Mouse (Mus musculus) frontal cortex, postnatal 25 days (tissue): ENCODE results near the gene Fkbp2.
"Not testable (repeated sequence)": the region's sequence is repeated elsewhere in the genome, so short reads cannot be mapped to it uniquely, and the experiment has no call there.

Experiments used
- DNase-seq, 2 experiments: peaks; one replicate each; pipeline ENCODE4 v3.0.0; 2022; ENCODE audit warnings: low spot score in 2 of 2

Gene Fkbp2

DNA sequence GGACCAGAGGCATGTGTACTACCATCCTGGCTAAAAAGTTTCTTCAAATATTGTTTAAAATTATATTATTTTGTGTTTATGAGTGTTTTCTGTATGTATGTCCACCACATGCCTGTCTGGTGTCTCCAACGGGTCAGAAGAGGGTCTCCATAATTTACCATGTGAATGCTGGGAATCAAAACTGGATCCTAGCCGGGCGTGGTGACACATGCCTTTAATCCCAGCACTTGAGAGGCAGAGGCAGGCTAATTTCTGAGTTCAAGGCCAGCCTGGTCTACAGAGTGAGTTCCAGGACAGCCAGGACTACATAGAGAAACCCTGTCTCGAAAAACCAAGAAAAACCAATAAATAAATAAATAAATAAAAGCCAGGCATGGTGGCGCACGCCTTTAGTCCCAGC, 10.9 kb upstream of the Fkbp2 start:
- not testable (repeated sequence) for DNase-seq

DNA sequence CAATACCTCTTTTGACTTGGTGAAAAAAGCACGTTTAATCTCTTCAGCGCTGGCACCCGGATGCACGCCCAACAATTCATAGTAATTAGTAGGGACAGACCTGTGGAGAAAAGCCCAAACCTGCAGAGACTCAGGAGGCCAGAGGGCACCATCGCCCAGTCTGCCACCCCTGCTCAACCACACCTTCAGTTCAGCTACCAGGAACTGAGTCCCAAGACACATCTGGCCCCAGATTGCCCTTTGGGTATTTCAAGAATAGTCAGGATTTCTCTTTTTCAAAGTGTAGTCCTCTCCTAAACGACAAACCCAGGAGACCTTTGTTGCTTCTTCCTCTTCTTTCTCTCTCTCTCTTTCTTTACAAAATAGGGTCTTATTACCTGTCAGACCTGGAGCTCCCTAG, 10.4 kb upstream of the Fkbp2 start:
- no peak for DNase-seq

GRCm38 (mm10) chr19:6989251-6989650, 8.9 kb upstream of the Fkbp2 start:
- no peak for DNase-seq

DNA sequence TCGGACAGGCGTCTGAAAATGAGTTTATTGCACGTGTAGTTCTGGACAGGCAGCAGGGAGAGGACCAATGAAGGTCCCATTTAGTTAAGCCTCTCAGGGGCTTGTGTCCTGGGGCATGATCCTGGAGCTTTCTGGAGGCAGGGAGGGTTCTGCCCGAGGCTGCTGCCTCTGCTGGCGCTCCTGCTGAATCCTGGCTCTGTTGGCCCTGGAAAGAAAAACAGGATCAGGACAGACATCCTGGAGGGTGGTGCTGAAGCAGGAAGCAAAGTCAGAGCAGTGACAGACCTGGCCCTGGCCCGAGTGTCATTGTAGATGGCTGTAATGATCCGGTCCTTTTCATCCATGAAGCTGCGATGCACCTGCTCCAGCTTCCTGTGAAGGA, 7.6 kb upstream of the Fkbp2 start:
- no peak for DNase-seq

DNA sequence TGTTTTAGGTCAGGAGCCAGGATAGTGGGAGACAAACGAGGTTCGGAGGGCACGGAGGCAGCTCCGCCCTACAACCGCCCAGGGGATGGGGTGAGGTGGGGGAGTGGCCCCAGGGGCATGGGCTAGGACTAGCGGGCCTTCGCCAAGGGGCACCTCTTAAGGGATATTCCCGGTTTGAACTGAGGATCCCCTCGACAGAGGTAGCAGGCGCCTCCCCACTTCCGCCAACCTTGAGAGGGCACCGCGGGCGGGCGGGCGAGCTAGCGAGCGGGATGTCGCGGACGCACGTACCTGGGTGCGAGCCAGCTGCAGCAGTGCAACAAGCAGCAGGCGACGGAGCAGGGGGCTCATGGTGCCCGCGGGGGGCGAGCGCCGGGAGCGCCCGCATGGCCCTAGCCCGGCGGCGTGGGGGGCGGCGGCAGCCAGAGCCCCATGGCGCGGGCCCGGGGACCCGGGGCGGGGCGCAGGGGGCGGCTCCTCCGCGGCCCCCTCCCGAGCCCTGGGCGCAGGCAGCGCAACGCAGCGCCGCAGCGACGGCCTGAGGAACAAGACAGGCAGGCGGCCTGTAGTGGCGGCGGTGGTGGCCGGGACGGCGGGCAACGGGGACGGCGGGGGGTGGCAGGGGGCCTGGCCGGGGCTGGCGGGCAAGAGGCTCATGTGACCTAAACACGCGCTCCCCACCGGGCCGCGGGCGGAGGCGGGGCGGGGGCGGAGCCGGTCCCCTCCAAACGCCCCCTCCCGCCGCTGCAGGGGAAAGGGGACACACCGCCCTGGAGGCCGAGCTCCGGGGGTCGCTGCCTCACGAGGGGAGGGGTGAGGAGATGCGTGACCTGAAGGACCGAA, 7.0 kb upstream of the Fkbp2 start, which contains the start of gene Vegfb:
Gene Vegfb (minus strand): TSS at position 591 of the 843 bp plus-strand sequence.
- DNase-seq: peak in 1 of 2 experiments; percentile 45

DNA sequence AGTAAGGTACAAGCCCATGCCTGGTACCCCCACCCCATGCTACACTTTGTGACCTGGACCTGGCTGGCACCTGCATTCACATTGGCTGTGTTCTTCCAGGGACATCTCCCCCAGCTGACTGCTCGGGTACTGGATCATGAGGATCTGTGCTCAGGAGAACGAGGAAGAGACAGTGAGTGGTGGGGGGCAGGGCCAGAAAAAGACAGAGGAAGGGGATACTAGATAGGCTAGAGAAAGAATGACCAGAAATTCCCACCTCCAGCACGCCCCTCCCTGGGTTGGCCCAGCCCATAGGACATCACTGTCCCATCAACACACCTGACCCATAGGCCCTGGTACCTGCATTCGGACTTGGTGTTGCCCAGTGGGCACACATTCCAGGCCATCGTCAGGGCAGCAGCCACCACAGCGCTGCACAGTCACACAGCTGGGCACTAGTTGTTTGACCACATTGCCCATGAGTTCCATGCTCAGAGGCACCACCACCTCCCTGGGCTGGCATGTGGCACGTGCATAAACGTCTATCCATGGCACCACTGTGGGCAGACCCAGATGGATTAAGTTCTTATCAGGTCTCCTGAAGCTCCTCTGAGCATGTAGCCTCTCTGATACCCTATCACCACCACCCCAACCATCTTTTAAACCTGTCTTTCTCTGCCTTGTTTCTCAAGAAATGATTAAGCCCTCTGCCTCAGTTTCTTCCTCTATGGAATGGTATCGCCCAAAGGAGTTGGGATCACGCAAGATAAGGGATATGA, 5.8 kb upstream of the Fkbp2 start:
- DNase-seq: no peak

- DNase-seq: no peak
Measured at GRCm38 (mm10) chr19:6985300-6985699, 5.0 kb upstream of the Fkbp2 start.

DNA sequence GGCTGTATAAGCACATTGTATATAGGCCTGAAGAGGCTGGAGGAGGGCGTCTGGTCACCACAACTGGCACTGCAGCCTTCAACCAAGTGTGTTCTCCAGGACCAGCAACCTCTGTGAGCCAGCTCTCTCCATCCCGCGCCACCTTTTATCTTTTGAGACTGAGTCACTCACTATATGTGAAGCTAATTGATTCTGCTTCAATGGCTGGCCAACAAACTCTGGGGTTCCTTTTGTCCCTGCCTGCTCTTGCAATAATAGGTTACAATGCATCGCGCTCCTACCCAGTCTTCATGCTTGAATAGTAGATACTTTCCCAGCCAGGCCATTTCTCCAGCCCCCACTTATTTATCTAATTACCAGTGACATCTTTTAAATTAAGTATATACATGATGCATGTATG, 3.3 kb upstream of the Fkbp2 start:
- DNase-seq: no peak

- no peak for DNase-seq
Measured at GRCm38 (mm10) chr19:6981465-6981864, 1.2 kb upstream of the Fkbp2 start.

DNA sequence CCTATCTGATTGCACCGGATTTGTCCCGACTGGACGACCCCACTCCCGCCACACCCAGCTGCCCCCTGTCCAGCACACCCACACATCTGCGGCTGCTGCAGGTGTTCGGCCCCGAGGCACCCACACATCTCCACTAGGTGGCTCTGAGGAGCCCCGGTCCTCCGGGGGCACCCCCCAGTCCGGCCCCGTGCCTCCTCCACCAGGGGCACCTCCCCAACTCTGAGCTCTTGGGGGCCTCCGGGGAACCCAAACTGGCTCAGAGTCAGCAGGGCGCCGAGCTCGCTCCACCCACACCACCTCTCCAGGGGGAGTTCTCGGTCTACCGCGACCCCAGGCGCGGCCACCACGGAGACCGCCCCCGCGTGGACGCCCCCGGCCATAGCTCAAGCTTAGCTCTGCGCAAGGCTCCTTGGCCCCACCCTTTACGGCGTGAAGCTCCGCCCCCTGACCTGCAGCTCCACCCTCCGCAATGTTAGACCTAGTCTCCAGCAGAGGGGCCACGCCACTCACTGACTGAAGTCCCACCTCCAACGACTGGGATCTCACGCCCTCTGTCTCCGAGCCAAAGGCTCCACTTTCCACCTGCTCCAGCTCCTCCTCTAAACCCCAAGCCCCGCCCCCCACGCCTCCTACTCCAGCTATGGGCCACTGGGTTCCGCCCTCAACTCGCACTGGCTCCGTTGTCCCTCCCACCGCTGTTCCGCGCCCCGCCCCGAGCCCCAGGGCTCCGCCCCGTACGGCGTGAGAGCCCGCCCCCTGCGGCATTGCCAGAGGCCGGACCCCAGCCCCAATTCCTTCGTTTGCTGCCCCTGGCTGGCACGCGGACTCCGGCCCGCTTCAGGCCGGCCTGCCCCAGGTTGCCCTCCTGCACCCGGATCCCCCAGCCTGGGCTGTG, 568 bp downstream of the Fkbp2 start:
- peak; percentile 98 to 99 for DNase-seq

DNA sequence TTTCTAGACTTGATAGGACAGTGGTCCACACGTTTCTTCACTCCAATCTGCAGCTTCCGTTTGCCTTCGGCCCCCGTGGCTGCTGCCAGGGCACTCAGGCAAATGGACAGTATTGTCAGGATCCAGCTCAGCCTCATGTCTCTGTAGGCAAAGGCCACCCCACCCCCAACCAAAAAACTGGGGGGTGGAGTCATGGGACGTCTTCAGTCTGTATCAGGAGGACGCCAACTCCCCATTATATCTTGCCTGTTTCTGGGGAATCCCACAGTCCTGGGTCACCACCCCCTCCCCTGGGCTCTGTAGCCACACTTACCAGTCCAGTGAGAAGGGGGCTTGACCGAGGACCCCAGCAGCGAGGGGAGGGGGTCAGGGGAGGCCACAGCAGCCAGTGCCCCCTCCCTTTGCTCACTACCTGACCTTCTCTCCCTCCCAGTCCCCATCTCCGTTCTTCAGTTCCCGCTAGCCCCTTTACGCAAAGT, 1.3 kb downstream of the Fkbp2 start:
- peak in 1 of 2 experiments; percentile 26 for DNase-seq

DNA sequence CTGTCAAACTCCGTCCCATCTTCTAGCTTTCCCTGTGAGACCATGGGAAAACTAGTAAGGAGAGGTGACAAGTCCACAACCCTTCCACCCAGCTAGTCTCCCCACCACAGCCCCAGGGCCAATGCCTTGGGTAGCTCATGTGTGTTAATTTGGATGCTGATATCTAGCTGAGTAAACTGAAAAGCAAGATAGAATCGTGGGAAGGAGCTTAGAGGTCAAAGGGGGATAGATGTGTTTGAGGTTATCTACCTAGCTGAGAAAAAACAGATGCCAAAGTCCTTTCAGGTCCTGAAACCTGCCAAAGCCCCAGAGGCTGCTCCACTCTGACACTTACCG, 1.7 kb downstream of the Fkbp2 start:
- no peak for DNase-seq

DNA sequence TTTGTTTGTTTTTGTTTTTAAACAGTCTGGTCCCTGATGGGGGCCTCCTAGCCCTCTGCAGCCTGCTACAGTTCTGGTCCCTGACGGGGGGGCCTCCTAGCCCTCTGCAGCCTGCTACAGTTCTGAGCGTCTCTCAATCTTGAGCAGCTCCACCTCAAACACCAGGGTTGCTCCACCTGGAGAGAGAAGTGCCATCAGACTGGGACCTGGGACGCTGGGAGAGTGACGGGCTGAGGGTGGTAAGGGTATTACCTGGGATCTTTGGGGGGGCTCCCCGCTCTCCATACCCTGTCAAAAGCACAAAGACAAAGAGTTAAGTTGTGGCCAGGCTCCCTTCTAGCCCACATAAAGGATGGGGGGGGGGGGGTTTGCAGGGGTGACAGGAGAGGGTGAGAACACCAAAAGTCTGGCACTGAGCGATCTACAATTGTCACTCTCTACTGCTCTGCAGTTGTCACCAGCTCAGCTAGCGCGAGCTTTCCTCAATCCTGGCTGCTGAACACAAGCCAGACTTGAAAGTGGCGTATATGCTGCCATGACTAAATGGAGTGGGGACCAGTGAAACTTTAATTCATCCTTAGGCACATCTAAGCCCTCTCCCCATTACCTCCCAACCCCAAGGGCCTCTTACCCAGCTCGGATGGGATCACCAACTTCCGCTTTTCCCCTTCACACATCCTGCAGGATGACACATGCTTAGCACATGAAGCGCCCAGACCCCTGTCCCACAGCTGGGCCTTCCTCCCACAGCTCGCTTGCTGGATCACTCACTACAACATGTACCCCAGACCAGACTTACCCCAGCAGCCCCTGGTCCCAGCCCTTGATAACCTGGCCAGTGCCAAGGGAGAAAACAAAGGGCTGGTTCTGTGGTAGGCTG, 2.3 kb downstream of the Fkbp2 start:
- DNase-seq: no peak

- DNase-seq: no peak
Measured at GRCm38 (mm10) chr19:6975537-6976521, 4.5 kb downstream of the Fkbp2 start, which contains the start of gene Plcb3. TSS of gene Plcb3 (minus strand) at chr19:6976470.

DNA sequence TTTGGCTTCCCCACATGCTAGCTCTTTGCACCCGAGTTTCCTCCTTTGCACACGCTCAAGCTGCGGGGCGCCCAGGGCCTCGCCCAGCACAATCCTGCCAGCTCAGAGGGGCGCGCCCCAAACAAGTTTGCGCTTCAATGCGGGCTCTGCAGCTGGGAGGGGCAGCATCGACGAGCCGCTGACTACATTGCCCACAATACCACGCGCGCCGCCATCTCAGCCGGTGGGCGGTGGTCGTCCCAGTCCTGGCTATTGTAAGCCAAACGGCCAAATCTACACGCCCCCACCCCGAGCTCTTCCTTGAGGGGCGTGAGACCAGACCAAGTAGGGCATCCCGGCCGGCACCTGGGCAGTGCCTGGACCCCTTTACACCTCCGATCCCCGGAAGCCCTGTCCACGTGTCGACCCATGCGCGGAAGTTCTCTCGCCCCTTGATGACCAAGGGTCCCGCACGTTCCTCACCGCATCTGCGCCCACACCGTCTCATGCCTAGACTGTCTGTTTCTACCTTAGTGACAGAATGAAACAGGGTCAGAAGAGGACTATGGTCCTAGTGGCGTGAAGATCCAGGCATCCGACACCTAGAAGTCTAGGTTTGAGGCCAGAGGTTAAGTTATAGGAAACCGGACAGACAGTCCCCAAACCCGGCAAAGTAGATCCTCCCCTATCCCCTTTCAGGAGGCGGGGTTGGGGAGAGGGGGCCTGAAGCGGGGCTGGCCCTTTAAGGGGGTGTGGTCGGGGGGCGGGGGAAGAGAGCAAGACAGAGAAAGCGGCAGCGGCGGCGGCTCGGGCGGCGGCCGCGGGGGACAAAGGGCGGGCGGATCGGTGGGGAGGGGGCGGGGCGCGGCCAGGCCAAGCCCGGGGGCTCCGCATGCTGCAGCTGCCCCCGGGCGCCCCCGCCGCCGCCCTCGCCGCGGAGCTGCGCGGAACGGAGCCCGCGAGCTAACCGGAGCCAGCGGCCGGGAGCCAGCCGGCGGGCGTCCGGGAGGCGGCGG, 5.8 kb downstream of the Fkbp2 start, which contains the start of gene Ppp1r14b:
Gene Ppp1r14b (plus strand): TSS at position 758 of the 995 bp plus-strand sequence.
- peak; percentile 58 to 59 for DNase-seq

GRCm38 (mm10) chr19:6973581-6974190, 6.6 kb downstream of the Fkbp2 start:
- DNase-seq: no peak

GRCm38 (mm10) chr19:6972247-6972917, 7.9 kb downstream of the Fkbp2 start:
- no peak for DNase-seq
